Mouse (Mus musculus) hindbrain, embryonic 15.5 days (tissue): ENCODE measurements at regions not wholly inside any gene's neighbourhood (a gene's known extent, or its start where the extent isn't known, plus 50 kb on each side); places are given as distances from the start of the nearest gene placed in this dataset.

Source experiments
- ATAC-seq: fragments of 200-750 bp; cut with Nextera tagmentation; 2 replicates; pipeline ENCODE4 v1.8.0; 2017; ENCODE audit warnings: low read depth, moderate number of reproducible peaks, moderate TSS enrichment; ENCODE audit not compliant: low FRiP score
- H3K27ac ChIP-seq: fragments of 300-500 bp; sonication (generic); replicated peaks from 2 replicates; pipeline ENCODE4 v1.5.1; 2015; ENCODE audit warnings: mild to moderate bottlenecking, inconsistent platforms
- H3K27me3 ChIP-seq: fragments of 300-500 bp; sonication (generic); 2 replicates; pipeline ENCODE4 v1.6.1; 2015; ENCODE audit warnings: control low read depth, inconsistent platforms
- H3K36me3 ChIP-seq: fragments of 300-500 bp; sonication (generic); 2 replicates; pipeline ENCODE4 v1.6.1; 2015; ENCODE audit warnings: control low read depth, inconsistent platforms
- H3K4me1 ChIP-seq: fragments of 300-500 bp; sonication (generic); replicated peaks from 2 replicates; pipeline ENCODE4 v1.6.1; 2015; ENCODE audit warnings: control low read depth, inconsistent platforms
- H3K4me2 ChIP-seq: fragments of 300-500 bp; sonication (generic); 2 replicates; pipeline ENCODE4 v1.6.1; 2015; ENCODE audit warnings: moderate library complexity, mild to moderate bottlenecking, inconsistent platforms
- H3K4me3 ChIP-seq: fragments of 300-500 bp; sonication (generic); 2 replicates; pipeline ENCODE4 v1.5.1; 2015; ENCODE audit warnings: mild to moderate bottlenecking, inconsistent platforms
- H3K9ac ChIP-seq: fragments of 300-500 bp; sonication (generic); 2 replicates; pipeline ENCODE4 v1.6.1; 2015; ENCODE audit warnings: inconsistent platforms
- H3K9me3 ChIP-seq: fragments of 300-500 bp; sonication (generic); 2 replicates; pipeline ENCODE4 v1.6.1; 2016; ENCODE audit warnings: control low read depth, inconsistent platforms
- whole genome bisulfite sequencing: fragments of 180-500 bp; shearing (Covaris S2); methylation state at CpG from one replicate; pipeline ENCODE4 v1.1.7; 2015; 5-methylcytosine and 5-hydroxymethylcytosine counted together

- H3K36me3 ChIP-seq, result no peaks in the 10 kb centered on the region
- H3K9ac ChIP-seq, result no peak overlapping the region
- no peak for ATAC-seq
- H3K4me1 ChIP-seq, result no peaks in the 10 kb centered on the region
- H3K27me3 ChIP-seq, result no peaks in the 10 kb centered on the region
- no peaks in the 10 kb centered on the region for H3K9me3 ChIP-seq
- H3K27ac ChIP-seq, result no peak overlapping the region
- no peak overlapping the region for H3K4me2 ChIP-seq
- H3K4me3 ChIP-seq, result no peak overlapping the region
- 60% methylated on average over 7 of the region's 7 CpGs for WGBS
Observed at GRCm38 (mm10) chr7:128834894-128835293, 90.2 kb downstream of the Sec23ip start.

- no peaks in the 10 kb centered on the region for H3K4me1 ChIP-seq
- no peak overlapping the region for H3K9ac ChIP-seq
- no peak overlapping the region for H3K4me2 ChIP-seq
- WGBS, result 84% methylated on average over 6 of the region's 6 CpGs
- no peak overlapping the region for H3K4me3 ChIP-seq
- ATAC-seq, result no peak
- H3K27ac ChIP-seq, result no peak overlapping the region
- no peaks in the 10 kb centered on the region for H3K27me3 ChIP-seq
- no peaks in the 10 kb centered on the region for H3K36me3 ChIP-seq
- no peaks in the 10 kb centered on the region for H3K9me3 ChIP-seq
Observed at GRCm38 (mm10) chr7:128836435-128836834, 91.7 kb downstream of the Sec23ip start.

GRCm38 (mm10) chr7:128842561-128842960, 97.8 kb downstream of the Sec23ip start:
- no peak overlapping the region for H3K4me2 ChIP-seq
- ATAC-seq, result no peak
- H3K9me3 ChIP-seq, result no peaks in the 10 kb centered on the region
- no peaks in the 10 kb centered on the region for H3K36me3 ChIP-seq
- 94% methylated on average over 10 of the region's 10 CpGs for WGBS
- no peak overlapping the region for H3K4me3 ChIP-seq
- no peaks in the 10 kb centered on the region for H3K27me3 ChIP-seq
- no peak overlapping the region for H3K9ac ChIP-seq
- no peak overlapping the region for H3K27ac ChIP-seq
- H3K4me1 ChIP-seq, result no peaks in the 10 kb centered on the region

- H3K9me3 ChIP-seq, result no peaks in the 10 kb centered on the region
- no peak overlapping the region for H3K4me2 ChIP-seq
- 82% methylated on average over 9 of the region's 9 CpGs for WGBS
- no peaks in the 10 kb centered on the region for H3K27me3 ChIP-seq
- ATAC-seq, result no peak
- H3K9ac ChIP-seq, result no peak overlapping the region
- H3K4me1 ChIP-seq, result no peaks in the 10 kb centered on the region
- H3K27ac ChIP-seq, result no peak overlapping the region
- no peaks in the 10 kb centered on the region for H3K36me3 ChIP-seq
- no peak overlapping the region for H3K4me3 ChIP-seq
Observed at GRCm38 (mm10) chr7:128843576-128843975, 98.8 kb downstream of the Sec23ip start.

- no peak overlapping the region for H3K9ac ChIP-seq
- 0 out of 2 replicates have a peak, but pooled peaks cover 4% of the 10 kb centered on the region for H3K9me3 ChIP-seq
- ATAC-seq, result no peak
- no peak overlapping the region for H3K4me3 ChIP-seq
- H3K4me2 ChIP-seq, result no peak overlapping the region
- 6% methylated on average over 3 of the region's 3 CpGs for WGBS
- H3K4me1 ChIP-seq, result no peaks in the 10 kb centered on the region
- H3K27ac ChIP-seq, result no peak overlapping the region
- H3K36me3 ChIP-seq, result no peaks in the 10 kb centered on the region
- H3K27me3 ChIP-seq, result no peaks in the 10 kb centered on the region
Observed at GRCm38 (mm10) chr7:128849261-128849660, 104.5 kb downstream of the Sec23ip start.

GRCm38 (mm10) chr7:128854193-128854592, 109.5 kb downstream of the Sec23ip start:
- no peak for ATAC-seq

GRCm38 (mm10) chr7:128854690-128855343, 110.1 kb downstream of the Sec23ip start:
- no peak overlapping the region for H3K4me3 ChIP-seq
- ATAC-seq, result no peak
- no peaks in the 10 kb centered on the region for H3K4me1 ChIP-seq
- no peak overlapping the region for H3K4me2 ChIP-seq
- no peak overlapping the region for H3K27ac ChIP-seq
- no peaks in the 10 kb centered on the region for H3K27me3 ChIP-seq
- H3K9ac ChIP-seq, result no peak overlapping the region
- WGBS, result 57% methylated on average over 18 of the region's 18 CpGs
- 0 out of 2 replicates have a peak, but pooled peaks cover 4% of the 10 kb centered on the region for H3K9me3 ChIP-seq
- H3K36me3 ChIP-seq, result no peaks in the 10 kb centered on the region

More at GRCm38 (mm10) chr7:128854193-128854592, 109.5 kb downstream of the Sec23ip start:
- Histone ChIP-seq H3K27me3 (no peaks in the 10 kb centered on the region), H3K4me3 (no peak overlapping the region), H3K9me3 (0 out of 2 replicates have a peak, but pooled peaks cover 4% of the 10 kb centered on the region), H3K4me2 (no peak overlapping the region), H3K27ac (no peak overlapping the region), H3K4me1 (no peaks in the 10 kb centered on the region), H3K36me3 (no peaks in the 10 kb centered on the region), H3K9ac (no peak overlapping the region)
- WGBS, result 72% methylated on average over 4 of the region's 4 CpGs

- Histone ChIP-seq H3K9ac (no peak overlapping the region), H3K4me3 (no peak overlapping the region), H3K4me1 (no peaks in the 10 kb centered on the region; the same call in 1 of the 2 replicates), H3K9me3 (no peaks in the 10 kb centered on the region), H3K36me3 (no peaks in the 10 kb centered on the region), H3K27ac (no peak overlapping the region), H3K4me2 (no peak overlapping the region), H3K27me3 (no peaks in the 10 kb centered on the region)
- WGBS, result 3% methylated on average over 3 of the region's 3 CpGs
- ATAC-seq, result no peak
Observed at GRCm38 (mm10) chr7:128860141-128860540, 115.4 kb downstream of the Sec23ip start.

- ATAC-seq, result 0 out of 2 replicates have a peak, but pooled peaks have one; percentile 27
Observed at GRCm38 (mm10) chr7:128860709-128861108, 116.0 kb downstream of the Sec23ip start.

GRCm38 (mm10) chr7:128861376-128861775, 116.6 kb downstream of the Sec23ip start:
- no peaks in the 10 kb centered on the region for H3K36me3 ChIP-seq
- no peak overlapping the region for H3K9ac ChIP-seq
- H3K4me2 ChIP-seq, result no peak overlapping the region
- H3K4me3 ChIP-seq, result no peak overlapping the region
- no peak overlapping the region for H3K27ac ChIP-seq
- H3K9me3 ChIP-seq, result no peaks in the 10 kb centered on the region
- H3K27me3 ChIP-seq, result no peaks in the 10 kb centered on the region
- 86% methylated on average over 8 of the region's 8 CpGs for WGBS
- no peak for ATAC-seq
- H3K4me1 ChIP-seq, result no peaks in the 10 kb centered on the region; the same call in 1 of the 2 replicates

More at GRCm38 (mm10) chr7:128860709-128861108, 116.0 kb downstream of the Sec23ip start:
- H3K36me3 ChIP-seq, result no peaks in the 10 kb centered on the region
- no peak overlapping the region for H3K4me3 ChIP-seq
- H3K4me1 ChIP-seq, result no peaks in the 10 kb centered on the region; the same call in 1 of the 2 replicates
- no peaks in the 10 kb centered on the region for H3K9me3 ChIP-seq
- no peaks in the 10 kb centered on the region for H3K27me3 ChIP-seq
- 41% methylated on average over 4 of the region's 4 CpGs for WGBS
- no peak overlapping the region for H3K27ac ChIP-seq
- no peak overlapping the region for H3K9ac ChIP-seq
- no peak overlapping the region for H3K4me2 ChIP-seq

- Histone ChIP-seq H3K9ac (no peak overlapping the region), H3K4me2 (no peak overlapping the region), H3K27me3 (no peaks in the 10 kb centered on the region), H3K27ac (no peak overlapping the region), H3K4me1 (no peaks in the 10 kb centered on the region), H3K36me3 (no peaks in the 10 kb centered on the region), H3K9me3 (no peaks in the 10 kb centered on the region), H3K4me3 (no peak overlapping the region)
- WGBS, result 93% methylated on average over 2 of the region's 2 CpGs
- no peak for ATAC-seq
Observed at GRCm38 (mm10) chr7:128868799-128869198, 124.1 kb downstream of the Sec23ip start.

- H3K36me3 ChIP-seq, result no peaks in the 10 kb centered on the region
- no peak overlapping the region for H3K9ac ChIP-seq
- no peak overlapping the region for H3K27ac ChIP-seq
- 73% methylated on average over 3 of the region's 3 CpGs for WGBS
- H3K4me2 ChIP-seq, result no peak overlapping the region
- ATAC-seq, result no peak
- H3K27me3 ChIP-seq, result no peaks in the 10 kb centered on the region
- H3K4me3 ChIP-seq, result no peak overlapping the region
- no peaks in the 10 kb centered on the region for H3K4me1 ChIP-seq
- H3K9me3 ChIP-seq, result no peaks in the 10 kb centered on the region
Observed at GRCm38 (mm10) chr7:128884015-128884414, 139.3 kb downstream of the Sec23ip start.

- Histone ChIP-seq H3K9me3 (no peaks in the 10 kb centered on the region), H3K4me1 (no peaks in the 10 kb centered on the region), H3K4me2 (no peak overlapping the region), H3K36me3 (no peaks in the 10 kb centered on the region), H3K27me3 (no peaks in the 10 kb centered on the region), H3K27ac (no peak overlapping the region), H3K4me3 (no peak overlapping the region), H3K9ac (no peak overlapping the region)
- no peak for ATAC-seq
- 37% methylated on average over 4 of the region's 4 CpGs for WGBS
Observed at GRCm38 (mm10) chr7:128885551-128885950, 140.8 kb downstream of the Sec23ip start.
